Mouse (Mus musculus): Measurements from ENCODE around the gene Slco2a1.

DNA sequence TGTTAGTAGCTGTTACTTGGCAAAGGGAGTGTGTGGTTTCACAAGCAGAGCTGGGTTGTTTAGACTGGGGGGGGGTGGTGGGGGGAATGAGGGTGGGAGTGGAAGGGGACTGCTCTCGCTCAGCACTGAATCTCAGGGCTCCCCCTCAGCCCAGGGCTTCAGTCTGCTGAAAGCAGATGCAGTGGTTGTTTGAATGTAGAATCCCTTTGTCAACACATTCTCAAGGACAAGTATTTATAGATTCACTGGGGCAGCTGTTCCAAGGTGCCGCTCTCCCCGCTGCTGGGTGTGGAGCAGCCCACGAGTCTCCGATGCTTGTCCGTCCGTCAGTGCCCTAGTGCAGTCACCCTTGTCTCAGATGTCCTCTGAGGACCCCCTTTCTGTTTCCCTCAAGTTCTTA lies 152.8 kb downstream of the Slco2a1 start:
- TF ChIP-seq CTCF (IDR thresholded peaks at IDR 0.05; ENCODE audit: low read depth) (no peak), EP300 (IDR thresholded peaks at IDR 0.05; ENCODE audit: low read depth) (no peak)

Measured in liver, postnatal 0 days (tissue).